Mouse (Mus musculus): ENCODE results near the gene Olfr318. TPM values are rescaled to one million over a fixed set of nuclear protein-coding genes. Genes with fewer than 3 reads are reported as not detected.
"Not testable (repeated sequence)": the region's sequence is repeated elsewhere in the genome, so short reads cannot be mapped to it uniquely, and the experiment has no call there.

Olfr318 gene
- polyA plus RNA-seq, 1 experiment: not detected

GRCm38 (mm10) chr11:58719701-58720100, 4.1 kb downstream of the Olfr318 start:
- Histone ChIP-seq H3K27ac (ENCODE audit: insufficient read depth, low read depth, low read length) (no peak overlapping the region), H3K4me3 (ENCODE audit: insufficient read depth, low read depth, low read length) (no peak overlapping the region), H3K4me1 (ENCODE audit: control insufficient read depth, insufficient read depth, low read length) (no peaks in the 10 kb centered on the region), H3K36me3 (ENCODE audit: control insufficient read depth, insufficient read depth, low read length) (no peaks in the 10 kb centered on the region), H3K27me3 (replicated peaks; ENCODE audit: control insufficient read depth, insufficient read depth, low read length) (no peaks in the 10 kb centered on the region)
- TF ChIP-seq POLR2A (IDR thresholded peaks at IDR 0.05; ENCODE audit: low read depth, low read length) (no peak), CTCF (conservative IDR thresholded peaks at IDR 0.05; ENCODE audit: insufficient read depth, insufficient read length, low read depth, low read length) (no peak)
- DNase-seq: no peak
- 93% methylated on average over 4 of the region's 4 CpGs for WGBS

- not testable (repeated sequence) for H3K4me3 ChIP-seq (ENCODE audit: insufficient read depth, low read depth, low read length); H3K27ac ChIP-seq (ENCODE audit: insufficient read depth, low read depth, low read length); H3K27me3 ChIP-seq (replicated peaks; ENCODE audit: control insufficient read depth, insufficient read depth, low read length); DNase-seq; H3K36me3 ChIP-seq (ENCODE audit: control insufficient read depth, insufficient read depth, low read length); H3K4me1 ChIP-seq (ENCODE audit: control insufficient read depth, insufficient read depth, low read length)
- 85% methylated on average over 7 of the region's 7 CpGs for WGBS
These were observed 6.1 kb downstream of the Olfr318 start for GRCm38 (mm10) chr11:58717723-58718122.

DNA sequence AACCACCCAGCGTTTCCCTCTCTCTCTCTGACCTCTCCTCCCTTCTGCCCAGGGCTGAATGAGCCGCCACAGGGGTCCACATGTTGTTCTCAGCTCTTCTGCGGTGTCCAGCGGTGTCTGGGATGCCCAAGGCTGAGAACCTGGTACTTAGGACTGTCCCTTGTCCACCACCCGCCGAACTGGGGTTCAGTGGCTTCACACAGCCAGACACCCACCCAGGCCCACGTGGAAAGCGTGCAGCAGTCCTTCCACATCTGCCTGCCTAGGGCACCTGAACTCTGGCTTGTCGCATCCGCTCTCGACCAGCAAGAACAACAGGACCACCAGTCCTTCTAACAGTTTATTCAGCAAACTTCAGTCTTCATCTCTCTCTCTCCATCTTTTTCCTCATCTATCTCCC, 14.7 kb downstream of the Olfr318 start:
- no peak for DNase-seq
- WGBS: 79% methylated on average over 11 of the region's 11 CpGs
- H3K27me3 ChIP-seq (replicated peaks; ENCODE audit: control insufficient read depth, insufficient read depth, low read length): no peaks in the 10 kb centered on the region

GRCm38 (mm10) chr11:58698862-58699261, 25.0 kb downstream of the Olfr318 start, which contains the start of gene Olfr319:
Olfr319 (plus strand) TSS chr11:58699162.
- Histone ChIP-seq H3K4me3 (ENCODE audit: insufficient read depth, low read depth, low read length) (no peak within 1 kb of the TSS), H3K27ac (ENCODE audit: insufficient read depth, low read depth, low read length) (no peak within 1 kb of the TSS), H3K27me3 (replicated peaks; ENCODE audit: control insufficient read depth, insufficient read depth, low read length) (no peaks in the 10 kb centered on the region), H3K4me1 (ENCODE audit: control insufficient read depth, insufficient read depth, low read length) (no peaks in the 10 kb centered on the region), H3K36me3 (ENCODE audit: control insufficient read depth, insufficient read depth, low read length) (no peaks in the 10 kb centered on the region)
- TF ChIP-seq POLR2A (IDR thresholded peaks at IDR 0.05; ENCODE audit: low read depth, low read length): no peak
- TF ChIP-seq CTCF (conservative IDR thresholded peaks at IDR 0.05; ENCODE audit: insufficient read depth, insufficient read length, low read depth, low read length): no peak
- 82% methylated on average over 3 of the region's 3 CpGs for WGBS
- DNase-seq: no peak

More for the DNA sequence above, 14.7 kb downstream of the Olfr318 start:
- TF ChIP-seq CTCF (conservative IDR thresholded peaks at IDR 0.05; ENCODE audit: insufficient read depth, insufficient read length, low read depth, low read length): no peak
- H3K36me3 ChIP-seq (ENCODE audit: control insufficient read depth, insufficient read depth, low read length): no peaks in the 10 kb centered on the region
- H3K4me3 ChIP-seq (ENCODE audit: insufficient read depth, low read depth, low read length): no peak overlapping the region
- H3K27ac ChIP-seq (ENCODE audit: insufficient read depth, low read depth, low read length): no peak overlapping the region
- no peaks in the 10 kb centered on the region for H3K4me1 ChIP-seq (ENCODE audit: control insufficient read depth, insufficient read depth, low read length)

DNA sequence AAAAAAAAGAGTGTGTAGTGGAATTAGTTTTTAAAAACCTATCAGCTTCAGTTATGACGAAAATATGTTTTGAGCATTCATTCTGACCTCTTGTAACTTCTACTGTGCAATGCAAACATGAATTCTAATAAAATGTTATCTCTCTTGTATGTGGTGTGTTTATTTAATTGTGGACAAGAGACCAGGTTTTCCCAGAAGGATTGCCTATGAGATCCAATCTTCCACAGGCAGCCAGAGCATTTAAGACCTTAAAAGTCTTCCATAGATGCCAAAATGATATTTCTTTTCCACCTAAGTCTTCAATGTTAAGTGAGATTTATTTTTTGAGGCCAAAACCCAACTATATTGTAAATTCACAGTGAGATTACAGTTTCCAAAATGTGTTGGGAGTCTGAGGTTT, 43.0 kb downstream of the Olfr318 start, which contains the start of gene Olfr320:
TSS of gene Olfr320 (plus strand) at position 301 of the 400 bp plus-strand sequence.
- TF ChIP-seq POLR2A (IDR thresholded peaks at IDR 0.05; ENCODE audit: low read depth, low read length) (no peak), CTCF (conservative IDR thresholded peaks at IDR 0.05; ENCODE audit: insufficient read depth, insufficient read length, low read depth, low read length) (no peak)
- WGBS: 87% methylated on average over 1 of the region's 1 CpGs
- no peak within 1 kb of the TSS for H3K27ac ChIP-seq (ENCODE audit: insufficient read depth, low read depth, low read length)
- no peaks in the 10 kb centered on the region for H3K36me3 ChIP-seq (ENCODE audit: control insufficient read depth, insufficient read depth, low read length)
- H3K4me1 ChIP-seq (ENCODE audit: control insufficient read depth, insufficient read depth, low read length): no peaks in the 10 kb centered on the region
- no peaks in the 10 kb centered on the region for H3K27me3 ChIP-seq (replicated peaks; ENCODE audit: control insufficient read depth, insufficient read depth, low read length)
- no peak within 1 kb of the TSS for H3K4me3 ChIP-seq (ENCODE audit: insufficient read depth, low read depth, low read length)
- DNase-seq: no peak

GRCm38 (mm10) chr11:58671825-58672224, 52.0 kb downstream of the Olfr318 start:
- H3K27ac ChIP-seq (ENCODE audit: insufficient read depth, low read depth, low read length): no peak overlapping the region
- WGBS: 53% methylated on average over 4 of the region's 4 CpGs
- H3K27me3 ChIP-seq (replicated peaks; ENCODE audit: control insufficient read depth, insufficient read depth, low read length): no peaks in the 10 kb centered on the region
- no peak for DNase-seq
- peaks cover 2% of the 10 kb centered on the region; the same call in 1 of the 2 replicates for H3K4me1 ChIP-seq (ENCODE audit: control insufficient read depth, insufficient read depth, low read length)
- TF ChIP-seq CTCF (conservative IDR thresholded peaks at IDR 0.05; ENCODE audit: insufficient read depth, insufficient read length, low read depth, low read length) (no peak), POLR2A (IDR thresholded peaks at IDR 0.05; ENCODE audit: low read depth, low read length) (no peak)
- H3K36me3 ChIP-seq (ENCODE audit: control insufficient read depth, insufficient read depth, low read length): no peaks in the 10 kb centered on the region
- no peak overlapping the region for H3K4me3 ChIP-seq (ENCODE audit: insufficient read depth, low read depth, low read length)

DNA sequence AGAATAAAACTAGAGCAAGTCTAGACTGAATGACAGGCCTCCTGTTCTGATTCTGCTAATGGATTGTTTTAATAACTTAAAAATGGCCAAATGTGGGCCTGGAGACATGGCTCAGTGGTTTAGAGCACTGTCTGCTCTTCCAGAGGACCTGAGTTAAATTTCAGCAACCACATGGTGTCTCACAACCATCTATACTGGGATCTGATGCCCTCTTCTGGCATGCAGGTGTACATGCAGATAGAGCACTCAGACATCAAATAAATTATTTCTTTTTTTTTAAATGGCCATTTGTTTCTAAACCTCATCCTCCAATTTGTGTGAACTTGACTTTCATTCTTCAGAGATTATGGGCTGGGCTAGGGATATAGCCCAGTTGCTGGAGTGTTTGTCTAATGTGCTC, 54.6 kb downstream of the Olfr318 start:
- H3K4me1 ChIP-seq (ENCODE audit: control insufficient read depth, insufficient read depth, low read length): peaks cover 2% of the 10 kb centered on the region; the same call in 1 of the 2 replicates
- TF ChIP-seq POLR2A (IDR thresholded peaks at IDR 0.05; ENCODE audit: low read depth, low read length) (no peak), CTCF (conservative IDR thresholded peaks at IDR 0.05; ENCODE audit: insufficient read depth, insufficient read length, low read depth, low read length) (no peak)
- no peak overlapping the region for H3K27ac ChIP-seq (ENCODE audit: insufficient read depth, low read depth, low read length)
- no peak for DNase-seq
- H3K4me3 ChIP-seq (ENCODE audit: insufficient read depth, low read depth, low read length): no peak overlapping the region
- no peaks in the 10 kb centered on the region for H3K36me3 ChIP-seq (ENCODE audit: control insufficient read depth, insufficient read depth, low read length)
- H3K27me3 ChIP-seq (replicated peaks; ENCODE audit: control insufficient read depth, insufficient read depth, low read length): no peaks in the 10 kb centered on the region

Other genes with a start within 250 kb of the Olfr318 start
- not detected in 2 replicates for gene Olfr332, start 231.5 kb downstream of the Olfr318 start, polyA plus RNA-seq (2012; rRNA removed)
- not detected in 2 replicates for gene Olfr331, start 221.4 kb downstream of the Olfr318 start, polyA plus RNA-seq (2012; rRNA removed)
- not detected in 2 replicates for gene Olfr330, start 189.2 kb downstream of the Olfr318 start, polyA plus RNA-seq (2012; rRNA removed)
- not detected in 2 replicates for gene Olfr329-ps, start 177.6 kb downstream of the Olfr318 start, polyA plus RNA-seq (2012; rRNA removed)
- not detected in 2 replicates for gene Olfr328, start 168.4 kb downstream of the Olfr318 start, polyA plus RNA-seq (2012; rRNA removed)
- not detected in 2 replicates for gene Olfr224, start 153.5 kb downstream of the Olfr318 start, polyA plus RNA-seq (2012; rRNA removed)
- gene Olfr325, start 146.3 kb downstream of the Olfr318 start, polyA plus RNA-seq (2012; rRNA removed): not detected in 2 replicates
- not detected in 2 replicates for gene Olfr324, start 128.9 kb downstream of the Olfr318 start, polyA plus RNA-seq (2012; rRNA removed)
- not detected in 2 replicates for gene 2210407C18Rik, start 107.9 kb downstream of the Olfr318 start, polyA plus RNA-seq (2012; rRNA removed)
- gene Olfr323, start 93.5 kb downstream of the Olfr318 start, polyA plus RNA-seq (2012; rRNA removed): not detected in 2 replicates
- not detected in 2 replicates for gene Trim58, start 83.5 kb downstream of the Olfr318 start, polyA plus RNA-seq (2012; rRNA removed)
- gene Olfr322, start 65.2 kb downstream of the Olfr318 start, polyA plus RNA-seq (2012; rRNA removed): not detected in 2 replicates
- gene Olfr320, start 42.9 kb downstream of the Olfr318 start, polyA plus RNA-seq (2012; rRNA removed): not detected in 2 replicates
- gene Olfr319, start 24.9 kb downstream of the Olfr318 start, polyA plus RNA-seq (2012; rRNA removed): not detected in 2 replicates
- not detected in 2 replicates for gene Olfr317, start 15.2 kb upstream of the Olfr318 start, polyA plus RNA-seq (2012; rRNA removed)
- gene Olfr316, start 28.7 kb upstream of the Olfr318 start, polyA plus RNA-seq (2012; rRNA removed): not detected in 2 replicates
- gene Olfr315, start 49.2 kb upstream of the Olfr318 start, polyA plus RNA-seq (2012; rRNA removed): not detected in 2 replicates
- gene Olfr314, start 58.9 kb upstream of the Olfr318 start, polyA plus RNA-seq (2012; rRNA removed): not detected in 2 replicates
- gene Fam183b, start 77.9 kb upstream of the Olfr318 start, polyA plus RNA-seq (2012; rRNA removed): not detected in 2 replicates
- gene Olfr313, start 91.0 kb upstream of the Olfr318 start, polyA plus RNA-seq (2012; rRNA removed): not detected in 2 replicates
- not detected in 2 replicates for gene Olfr312, start 105.2 kb upstream of the Olfr318 start, polyA plus RNA-seq (2012; rRNA removed)
- not detected in 2 replicates for gene Olfr311, start 115.2 kb upstream of the Olfr318 start, polyA plus RNA-seq (2012; rRNA removed)
- gene Gm12258, start 123.1 kb upstream of the Olfr318 start, polyA plus RNA-seq (2012; rRNA removed): 2.3 and 2.6 TPM in 2 replicates
- 3.3 and 3.7 TPM in 2 replicates for gene 2810021J22Rik, start 143.2 kb upstream of the Olfr318 start, polyA plus RNA-seq (2012; rRNA removed)
- gene Zfp39, start 180.2 kb upstream of the Olfr318 start, polyA plus RNA-seq (2012; rRNA removed): 1.2 and 1.5 TPM in 2 replicates
- 0.27 and 0.31 TPM in 2 replicates for gene Btnl10, start 193.9 kb upstream of the Olfr318 start, polyA plus RNA-seq (2012; rRNA removed)
- gene Rnf187, start 214.9 kb upstream of the Olfr318 start, polyA plus RNA-seq (2012; rRNA removed): 251 and 307 TPM in 2 replicates
- gene Hist3h2ba, start 224.9 kb upstream of the Olfr318 start, polyA plus RNA-seq (2012; rRNA removed): 3.0 and 5.3 TPM in 2 replicates
- 29.0 and 29.5 TPM in 2 replicates for gene Hist3h2a, start 230.7 kb upstream of the Olfr318 start, polyA plus RNA-seq (2012; rRNA removed)
- gene Trim17, start 230.7 kb upstream of the Olfr318 start, polyA plus RNA-seq (2012; rRNA removed): 0.34 and 0.48 TPM in 2 replicates